Mouse (Mus musculus) heart, embryonic 16.5 days (tissue): ENCODE measurements at regions not wholly inside any gene's neighbourhood (a gene's known extent, or its start where the extent isn't known, plus 50 kb on each side); places are given as distances from the start of the nearest gene placed in this dataset.

Experiments
- ATAC-seq: fragments of 200-750 bp; cut with Nextera tagmentation; replicated peaks from 2 replicates; pipeline ENCODE4 v1.8.0; 2017; ENCODE audit warnings: moderate number of reproducible peaks; ENCODE audit not compliant: insufficient read depth, low FRiP score; ENCODE audit errors: extremely low read depth
- H3K27ac ChIP-seq: fragments of 300-500 bp; sonication (generic); 2 replicates; pipeline ENCODE4 v1.5.1; 2014; ENCODE audit warnings: mild to moderate bottlenecking, low read length, control low read depth, moderate library complexity
- H3K27me3 ChIP-seq: fragments of 300-500 bp; sonication (generic); 2 replicates; pipeline ENCODE4 v1.6.1; 2014; ENCODE audit warnings: low read length, mixed read lengths; ENCODE audit not compliant: control insufficient read depth, insufficient read depth
- H3K36me3 ChIP-seq: fragments of 300-500 bp; sonication (generic); 2 replicates; pipeline ENCODE4 v1.6.1; 2014; ENCODE audit not compliant: control insufficient read depth, insufficient read depth
- H3K4me1 ChIP-seq: fragments of 300-500 bp; sonication (generic); 2 replicates; pipeline ENCODE4 v1.6.1; 2014; ENCODE audit warnings: low read length, mixed read lengths; ENCODE audit not compliant: control insufficient read depth, insufficient read depth
- H3K4me2 ChIP-seq: fragments of 300-500 bp; sonication (generic); 2 replicates; pipeline ENCODE4 v1.6.1; 2014; ENCODE audit warnings: low read depth, mild to moderate bottlenecking, control low read depth, low read length
- H3K4me3 ChIP-seq: fragments of 300-500 bp; sonication (generic); 2 replicates; pipeline ENCODE4 v1.5.1; 2014; ENCODE audit warnings: mild to moderate bottlenecking, control low read depth, low read length
- H3K9ac ChIP-seq: fragments of 300-500 bp; sonication (generic); 2 replicates; pipeline ENCODE4 v1.6.1; 2014; ENCODE audit warnings: low read length, control low read depth
- H3K9me3 ChIP-seq: fragments of 300-500 bp; sonication (generic); replicated peaks from 2 replicates; pipeline ENCODE4 v1.6.1; 2016; ENCODE audit warnings: low read length; ENCODE audit not compliant: control insufficient read depth
- WGBS: fragments of 180-500 bp; shearing (Covaris S2); extraction: QIAGEN DNeasy Blood & Tissue Kit; methylation state at CpG from one replicate; pipeline ENCODE4 v1.1.7; 2014; 5-methylcytosine and 5-hydroxymethylcytosine counted together

- Histone ChIP-seq H3K4me2 (no peak overlapping the region), H3K4me3 (no peak overlapping the region), H3K9ac (no peak overlapping the region), H3K36me3 (no peaks in the 10 kb centered on the region), H3K27ac (no peak overlapping the region), H3K9me3 (no peaks in the 10 kb centered on the region), H3K4me1 (no peaks in the 10 kb centered on the region), H3K27me3 (no peaks in the 10 kb centered on the region)
- 57% methylated on average over 3 of the region's 3 CpGs for WGBS
- ATAC-seq: no peak
Measured at GRCm38 (mm10) chr4:87671101-87671500, 362.1 kb downstream of the Mllt3 start.

- 34% methylated on average over 2 of the region's 2 CpGs for WGBS
Measured at GRCm38 (mm10) chr4:87670167-87670566, 363.0 kb downstream of the Mllt3 start.

GRCm38 (mm10) chr4:87669480-87669879 lies 363.7 kb downstream of the Mllt3 start:
- ATAC-seq: no peak
- Histone ChIP-seq H3K9ac (no peak overlapping the region), H3K36me3 (no peaks in the 10 kb centered on the region), H3K4me1 (0 out of 2 replicates have a peak, but pooled peaks cover 3% of the 10 kb centered on the region), H3K4me2 (no peak overlapping the region), H3K27me3 (no peaks in the 10 kb centered on the region), H3K27ac (no peak overlapping the region), H3K9me3 (no peaks in the 10 kb centered on the region), H3K4me3 (no peak overlapping the region)
- WGBS: 74% methylated on average over 1 of the region's 1 CpGs

More at GRCm38 (mm10) chr4:87670167-87670566, 363.0 kb downstream of the Mllt3 start:
- no peak overlapping the region for H3K4me3 ChIP-seq
- H3K27ac ChIP-seq: no peak overlapping the region
- H3K36me3 ChIP-seq: no peaks in the 10 kb centered on the region
- 0 out of 2 replicates have a peak, but pooled peaks cover 3% of the 10 kb centered on the region for H3K4me1 ChIP-seq
- no peaks in the 10 kb centered on the region for H3K9me3 ChIP-seq
- no peak overlapping the region for H3K9ac ChIP-seq
- no peaks in the 10 kb centered on the region for H3K27me3 ChIP-seq
- H3K4me2 ChIP-seq: no peak overlapping the region
- ATAC-seq: no peak

GRCm38 (mm10) chr4:87668314-87668713 lies 364.9 kb downstream of the Mllt3 start:
- 48% methylated on average over 3 of the region's 3 CpGs for WGBS
- ATAC-seq: no peak
- Histone ChIP-seq H3K27me3 (no peaks in the 10 kb centered on the region), H3K4me3 (no peak overlapping the region), H3K4me1 (0 out of 2 replicates have a peak, but pooled peaks cover 3% of the 10 kb centered on the region), H3K27ac (no peak overlapping the region), H3K36me3 (no peaks in the 10 kb centered on the region), H3K4me2 (no peak overlapping the region), H3K9me3 (no peaks in the 10 kb centered on the region), H3K9ac (no peak overlapping the region)

- no peaks in the 10 kb centered on the region for H3K36me3 ChIP-seq
- 74% methylated on average over 5 of the region's 5 CpGs for WGBS
- no peak for ATAC-seq
Measured at GRCm38 (mm10) chr4:87667556-87668154, 365.5 kb downstream of the Mllt3 start.

GRCm38 (mm10) chr4:87665149-87665548 lies 368.0 kb downstream of the Mllt3 start:
- 0 out of 2 replicates have a peak overlapping the region, but pooled peaks have one; percentile 23 for H3K27ac ChIP-seq
- 48% methylated on average over 6 of the region's 6 CpGs for WGBS

More at GRCm38 (mm10) chr4:87667556-87668154, 365.5 kb downstream of the Mllt3 start:
- Histone ChIP-seq H3K27ac (no peak overlapping the region), H3K4me1 (0 out of 2 replicates have a peak, but pooled peaks cover 6% of the 10 kb centered on the region), H3K9me3 (no peaks in the 10 kb centered on the region), H3K4me3 (no peak overlapping the region), H3K4me2 (no peak overlapping the region), H3K9ac (no peak overlapping the region), H3K27me3 (no peaks in the 10 kb centered on the region)

GRCm38 (mm10) chr4:87662876-87663275 lies 370.3 kb downstream of the Mllt3 start:
- 43% methylated on average over 2 of the region's 2 CpGs for WGBS
- no peaks in the 10 kb centered on the region for H3K9me3 ChIP-seq
- peaks cover 9% of the 10 kb centered on the region for H3K4me1 ChIP-seq
- no peak overlapping the region for H3K27ac ChIP-seq
- no peaks in the 10 kb centered on the region for H3K27me3 ChIP-seq
- H3K4me2 ChIP-seq: no peak overlapping the region
- no peaks in the 10 kb centered on the region for H3K36me3 ChIP-seq
- H3K9ac ChIP-seq: no peak overlapping the region
- ATAC-seq: no peak
- no peak overlapping the region for H3K4me3 ChIP-seq

More at GRCm38 (mm10) chr4:87665149-87665548, 368.0 kb downstream of the Mllt3 start:
- H3K9ac ChIP-seq: no peak overlapping the region
- ATAC-seq: peak; percentile 45
- H3K9me3 ChIP-seq: no peaks in the 10 kb centered on the region
- H3K4me2 ChIP-seq: no peak overlapping the region
- H3K36me3 ChIP-seq: no peaks in the 10 kb centered on the region
- H3K4me1 ChIP-seq: 0 out of 2 replicates have a peak, but pooled peaks cover 6% of the 10 kb centered on the region
- H3K4me3 ChIP-seq: no peak overlapping the region
- H3K27me3 ChIP-seq: no peaks in the 10 kb centered on the region

- H3K4me2 ChIP-seq: no peak overlapping the region
- WGBS: 37% methylated on average over 4 of the region's 4 CpGs
- no peak for ATAC-seq
- no peaks in the 10 kb centered on the region for H3K27me3 ChIP-seq
- no peak overlapping the region for H3K27ac ChIP-seq
- no peak overlapping the region for H3K4me3 ChIP-seq
- H3K9me3 ChIP-seq: no peaks in the 10 kb centered on the region
- peaks cover 11% of the 10 kb centered on the region for H3K4me1 ChIP-seq
- no peaks in the 10 kb centered on the region for H3K36me3 ChIP-seq
- no peak overlapping the region for H3K9ac ChIP-seq
Measured at GRCm38 (mm10) chr4:87658316-87658715, 374.8 kb downstream of the Mllt3 start.

- 14% methylated on average over 2 of the region's 2 CpGs for WGBS
Measured at GRCm38 (mm10) chr4:87657855-87658254, 375.3 kb downstream of the Mllt3 start.

More at GRCm38 (mm10) chr4:87657855-87658254, 375.3 kb downstream of the Mllt3 start:
- Histone ChIP-seq H3K9me3 (no peaks in the 10 kb centered on the region), H3K27ac (0 out of 2 replicates have a peak overlapping the region, but pooled peaks have one; percentile 16), H3K9ac (no peak overlapping the region), H3K36me3 (no peaks in the 10 kb centered on the region), H3K4me2 (peak overlapping the region; percentile 32; the same call in 1 of the 2 replicates), H3K4me3 (no peak overlapping the region), H3K27me3 (no peaks in the 10 kb centered on the region), H3K4me1 (peaks cover 9% of the 10 kb centered on the region)
- ATAC-seq: no peak; the same call in 1 of the 2 replicates
